Mouse (Mus musculus) heart, embryonic 10.5 days (tissue): ENCODE results near the gene Myof. TPM values are rescaled to one million over a fixed set of nuclear protein-coding genes. Genes with fewer than 3 reads are reported as not detected.

Experiments
- DNase-seq: peaks from one replicate; pipeline ENCODE4 v3.0.0-alpha.2; 2017; ENCODE audit warnings: low spot score
- H3K27ac ChIP-seq: fragments of 300-500 bp; sonication (generic); 2 replicates; pipeline ENCODE4 v1.5.1; 2016; ENCODE audit warnings: mild to moderate bottlenecking
- H3K27me3 ChIP-seq: fragments of 300-500 bp; sonication (generic); 2 replicates; pipeline ENCODE4 v1.6.1; 2016; ENCODE audit warnings: mild to moderate bottlenecking; ENCODE audit not compliant: poor library complexity, insufficient read depth, severe bottlenecking
- H3K36me3 ChIP-seq: fragments of 300-500 bp; sonication (generic); 2 replicates; pipeline ENCODE4 v1.6.1; 2016; ENCODE audit warnings: mild to moderate bottlenecking, moderate library complexity
- H3K4me1 ChIP-seq: fragments of 300-500 bp; sonication (generic); 2 replicates; pipeline ENCODE4 v1.6.1; 2016; ENCODE audit warnings: mild to moderate bottlenecking
- H3K4me3 ChIP-seq: fragments of 300-500 bp; sonication (generic); 2 replicates; pipeline ENCODE4 v1.5.1; 2016; ENCODE audit warnings: mild to moderate bottlenecking, moderate library complexity
- H3K9me3 ChIP-seq: fragments of 300-500 bp; sonication (generic); 2 replicates; pipeline ENCODE4 v1.6.1; 2016; ENCODE audit warnings: mild to moderate bottlenecking, moderate library complexity
- WGBS: fragments of 180-500 bp; shearing (Covaris S2); methylation state at CpG from one replicate; pipeline ENCODE4 v1.1.7; 2016; 5-methylcytosine and 5-hydroxymethylcytosine counted together
- polyA plus RNA-seq: library from polyadenylated mRNA; unstranded; fragments of >200 nt; fragmentation: Nextera tagmentation; extraction: Ambion mirVana; gene quantifications from 2 replicates; pipeline ENCODE4 v1.2.1, GENCODE M21; 2016

The Myof gene
- polyA plus RNA-seq, 1 experiment from 2014 or later: 4.6 TPM

DNA sequence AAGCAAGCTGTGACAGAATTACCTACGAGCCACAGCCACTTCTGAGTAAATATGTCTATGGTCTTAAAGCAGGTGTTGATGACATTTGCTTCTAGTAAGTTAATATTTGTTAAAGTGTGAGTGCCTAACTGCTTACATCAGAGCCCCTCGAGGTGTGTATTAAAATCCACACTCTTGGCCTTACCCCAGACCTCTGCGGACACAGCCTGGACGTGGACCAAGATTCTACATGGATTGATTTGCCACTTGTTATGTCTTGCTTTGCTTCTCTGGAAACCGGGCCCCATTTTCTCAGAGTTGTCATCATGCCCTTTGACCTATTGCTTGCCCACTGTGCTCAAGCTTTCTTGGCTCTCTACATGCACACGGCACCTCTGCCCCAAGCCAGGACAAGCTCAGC is 130.9 kb downstream of the Myof start:
- H3K4me1 ChIP-seq: peaks cover 8% of the 10 kb centered on the region
- no peak for DNase-seq

DNA sequence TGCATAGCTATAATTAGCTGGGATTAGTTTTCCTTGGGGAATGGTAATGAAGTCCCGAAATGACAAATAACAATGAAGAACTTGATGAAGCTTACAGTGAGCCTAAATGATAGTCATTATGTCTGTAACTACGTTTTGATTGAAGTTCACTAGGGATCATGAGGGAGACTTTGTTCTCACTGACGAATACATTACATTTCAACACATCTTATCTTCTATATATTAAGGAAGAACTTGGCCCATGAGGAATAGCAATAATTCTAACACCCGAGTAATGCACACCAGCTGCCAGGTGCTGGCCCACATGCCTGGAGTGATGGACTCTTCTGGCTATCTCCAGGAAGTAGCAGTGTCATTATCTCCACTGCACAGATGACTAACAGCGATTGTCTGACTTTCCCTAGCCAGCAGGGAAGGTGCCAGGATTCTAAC is 133.5 kb downstream of the Myof start:
- H3K27me3 ChIP-seq: no peaks in the 10 kb centered on the region

More for the DNA sequence above, 130.9 kb downstream of the Myof start:
- 78% methylated on average over 6 of the region's 6 CpGs for WGBS
- no peaks in the 10 kb centered on the region for H3K36me3 ChIP-seq
- no peaks in the 10 kb centered on the region for H3K9me3 ChIP-seq
- no peak overlapping the region for H3K27ac ChIP-seq
- H3K27me3 ChIP-seq: no peaks in the 10 kb centered on the region
- H3K4me3 ChIP-seq: no peak overlapping the region

DNA sequence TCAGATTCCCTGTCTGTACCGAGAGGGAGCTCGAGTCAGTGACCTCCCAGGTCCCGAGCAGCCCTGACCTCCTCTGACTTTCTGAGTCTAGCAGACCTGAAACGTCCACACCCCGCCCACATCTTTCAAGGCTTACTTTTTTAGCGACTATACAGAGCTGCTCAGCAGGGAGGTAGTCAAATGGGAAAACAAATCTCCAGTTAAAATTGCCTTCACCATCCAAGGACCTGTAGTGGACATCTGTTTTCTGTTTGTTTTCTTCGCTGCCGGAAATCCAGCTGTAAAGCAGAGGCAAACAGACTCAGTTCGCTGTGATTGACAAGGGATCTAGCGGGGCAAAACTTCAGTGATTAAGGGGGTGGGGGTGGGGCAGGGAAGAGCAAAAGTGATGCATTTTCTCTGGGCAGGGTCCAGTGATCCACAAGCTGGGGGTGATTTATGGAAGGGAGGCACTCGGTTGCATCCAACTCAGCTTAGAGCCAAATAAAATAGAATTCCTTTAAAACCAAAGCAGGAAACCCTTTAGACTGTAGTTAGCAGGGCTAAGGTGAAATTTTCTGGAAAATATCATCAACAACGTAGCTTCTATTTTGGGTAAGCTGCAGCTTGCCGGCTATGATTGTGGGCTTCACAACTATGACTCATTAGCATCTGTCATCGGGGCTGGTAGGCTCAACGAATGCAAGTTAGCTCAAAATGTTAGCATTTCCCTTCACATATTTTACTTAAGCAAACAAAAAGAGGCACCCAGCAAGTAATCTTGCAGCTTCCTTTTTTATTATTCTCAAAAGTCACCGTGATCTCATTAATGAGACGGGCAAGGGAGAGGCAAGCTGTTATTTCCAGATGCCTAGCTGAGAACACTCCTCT is 135.7 kb downstream of the Myof start:
- WGBS: 29% methylated on average over 17 of the region's 17 CpGs
- no peaks in the 10 kb centered on the region for H3K9me3 ChIP-seq

More for the DNA sequence above, 133.5 kb downstream of the Myof start:
- no peaks in the 10 kb centered on the region for H3K36me3 ChIP-seq
- H3K9me3 ChIP-seq: no peaks in the 10 kb centered on the region
- peaks cover 18% of the 10 kb centered on the region for H3K4me1 ChIP-seq
- no peak overlapping the region for H3K27ac ChIP-seq
- H3K4me3 ChIP-seq: no peak overlapping the region
- DNase-seq: no peak
- 53% methylated on average over 5 of the region's 5 CpGs for WGBS

DNA sequence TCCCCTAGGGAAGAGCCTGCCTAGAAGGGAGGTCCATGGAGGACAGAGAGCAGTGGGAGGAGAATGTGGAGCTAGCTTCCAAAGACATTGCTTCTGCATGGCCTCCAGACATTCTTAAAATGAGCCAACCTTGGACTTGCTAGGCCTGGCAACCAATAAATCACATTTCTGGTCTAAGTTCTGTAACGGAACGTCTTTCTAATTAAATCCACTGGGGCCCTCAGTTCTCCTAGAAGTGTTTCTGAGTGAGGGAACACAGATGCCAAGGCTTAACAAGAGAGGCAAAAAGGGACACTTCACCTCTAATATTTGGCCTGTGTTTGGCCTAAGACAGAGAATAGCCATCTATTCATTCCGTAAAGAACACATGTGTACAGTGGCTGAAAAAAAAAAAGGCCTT is 136.5 kb downstream of the Myof start:
- no peak for DNase-seq
- H3K36me3 ChIP-seq: no peaks in the 10 kb centered on the region
- H3K9me3 ChIP-seq: no peaks in the 10 kb centered on the region
- no peak overlapping the region for H3K27ac ChIP-seq
- H3K4me1 ChIP-seq: peaks cover 18% of the 10 kb centered on the region
- no peak overlapping the region for H3K4me3 ChIP-seq
- H3K27me3 ChIP-seq: no peaks in the 10 kb centered on the region
- WGBS: 74% methylated on average over 3 of the region's 3 CpGs

More for the DNA sequence above, 135.7 kb downstream of the Myof start:
- H3K27ac ChIP-seq: peak overlapping the region; percentile 29; the same call in 1 of the 2 replicates
- peaks cover 18% of the 10 kb centered on the region for H3K4me1 ChIP-seq
- H3K36me3 ChIP-seq: no peaks in the 10 kb centered on the region
- no peak for DNase-seq
- peak overlapping the region; percentile 8; the same call in 1 of the 2 replicates for H3K4me3 ChIP-seq
- no peaks in the 10 kb centered on the region for H3K27me3 ChIP-seq

GRCm38 (mm10) chr19:37896081-37896480 is 147.3 kb downstream of the Myof start:
- WGBS: 56% methylated on average over 7 of the region's 7 CpGs
- Histone ChIP-seq H3K4me1 (no peaks in the 10 kb centered on the region), H3K36me3 (no peaks in the 10 kb centered on the region), H3K9me3 (no peaks in the 10 kb centered on the region), H3K27ac (no peak overlapping the region), H3K4me3 (no peak overlapping the region), H3K27me3 (no peaks in the 10 kb centered on the region)
- DNase-seq: no peak

- no peaks in the 10 kb centered on the region for H3K4me1 ChIP-seq
- H3K36me3 ChIP-seq: no peaks in the 10 kb centered on the region
- WGBS: 79% methylated on average over 2 of the region's 2 CpGs
- no peak overlapping the region for H3K27ac ChIP-seq
- H3K27me3 ChIP-seq: peaks cover under 1% of the 10 kb centered on the region; the same call in 1 of the 2 replicates
- H3K4me3 ChIP-seq: no peak overlapping the region
- no peak for DNase-seq
- H3K9me3 ChIP-seq: no peaks in the 10 kb centered on the region
Observed at GRCm38 (mm10) chr19:37891006-37891405, 152.4 kb downstream of the Myof start.

GRCm38 (mm10) chr19:37886355-37887120 is 156.8 kb downstream of the Myof start:
- H3K27me3 ChIP-seq: peaks cover 35% of the 10 kb centered on the region
- 13% methylated on average over 15 of the region's 15 CpGs for WGBS
- 0 out of 2 replicates have a peak, but pooled peaks cover 4% of the 10 kb centered on the region for H3K4me1 ChIP-seq
- H3K9me3 ChIP-seq: no peaks in the 10 kb centered on the region
- no peak overlapping the region for H3K27ac ChIP-seq
- DNase-seq: peak; percentile 79
- no peaks in the 10 kb centered on the region for H3K36me3 ChIP-seq
- peak overlapping the region; percentile 43 for H3K4me3 ChIP-seq

GRCm38 (mm10) chr19:37881431-37882081 is 161.8 kb downstream of the Myof start:
- H3K4me1 ChIP-seq: peaks cover 19% of the 10 kb centered on the region
- peaks cover 85% of the 10 kb centered on the region for H3K27me3 ChIP-seq
- H3K9me3 ChIP-seq: no peaks in the 10 kb centered on the region
- H3K27ac ChIP-seq: no peak overlapping the region
- H3K36me3 ChIP-seq: no peaks in the 10 kb centered on the region
- WGBS: 14% methylated on average over 9 of the region's 9 CpGs
- H3K4me3 ChIP-seq: no peak overlapping the region
- DNase-seq: no peak

- peak overlapping the region; percentile 47 for H3K4me3 ChIP-seq
- WGBS: 3% methylated on average over 20 of the region's 20 CpGs
- H3K4me1 ChIP-seq: peaks cover 15% of the 10 kb centered on the region
- no peak overlapping the region for H3K27ac ChIP-seq
- no peaks in the 10 kb centered on the region for H3K9me3 ChIP-seq
- no peak for DNase-seq
- no peaks in the 10 kb centered on the region for H3K36me3 ChIP-seq
- peaks cover 83% of the 10 kb centered on the region for H3K27me3 ChIP-seq
Observed at GRCm38 (mm10) chr19:37877511-37878167, 165.7 kb downstream of the Myof start.

GRCm38 (mm10) chr19:37876605-37877245 is 166.7 kb downstream of the Myof start:
- 63% methylated on average over 6 of the region's 6 CpGs for WGBS
- Histone ChIP-seq H3K36me3 (no peaks in the 10 kb centered on the region), H3K27ac (no peak overlapping the region), H3K4me3 (no peak overlapping the region), H3K9me3 (no peaks in the 10 kb centered on the region), H3K4me1 (peaks cover 15% of the 10 kb centered on the region), H3K27me3 (peaks cover 81% of the 10 kb centered on the region)
- DNase-seq: no peak

- Histone ChIP-seq H3K4me1 (peaks cover 12% of the 10 kb centered on the region), H3K4me3 (no peak overlapping the region), H3K27me3 (peaks cover 51% of the 10 kb centered on the region), H3K9me3 (no peaks in the 10 kb centered on the region), H3K36me3 (no peaks in the 10 kb centered on the region), H3K27ac (no peak overlapping the region)
- WGBS: 87% methylated on average over 1 of the region's 1 CpGs
- no peak for DNase-seq
Observed at GRCm38 (mm10) chr19:37873499-37873898, 169.9 kb downstream of the Myof start.

GRCm38 (mm10) chr19:37867592-37867991 is 175.8 kb downstream of the Myof start:
- no peaks in the 10 kb centered on the region for H3K27me3 ChIP-seq
- H3K36me3 ChIP-seq: no peaks in the 10 kb centered on the region
- 85% methylated on average over 3 of the region's 3 CpGs for WGBS
- no peaks in the 10 kb centered on the region for H3K4me1 ChIP-seq
- no peaks in the 10 kb centered on the region for H3K9me3 ChIP-seq
- DNase-seq: no peak
- no peak overlapping the region for H3K27ac ChIP-seq
- H3K4me3 ChIP-seq: no peak overlapping the region
